Mouse (Mus musculus) layer of hippocampus, adult 9-11 months (tissue): Measurements from ENCODE around the gene Cers6.

Experiments used
- DNase-seq: peaks from one replicate; pipeline ENCODE4 v3.0.0; 2022

Cers6 gene

DNA sequence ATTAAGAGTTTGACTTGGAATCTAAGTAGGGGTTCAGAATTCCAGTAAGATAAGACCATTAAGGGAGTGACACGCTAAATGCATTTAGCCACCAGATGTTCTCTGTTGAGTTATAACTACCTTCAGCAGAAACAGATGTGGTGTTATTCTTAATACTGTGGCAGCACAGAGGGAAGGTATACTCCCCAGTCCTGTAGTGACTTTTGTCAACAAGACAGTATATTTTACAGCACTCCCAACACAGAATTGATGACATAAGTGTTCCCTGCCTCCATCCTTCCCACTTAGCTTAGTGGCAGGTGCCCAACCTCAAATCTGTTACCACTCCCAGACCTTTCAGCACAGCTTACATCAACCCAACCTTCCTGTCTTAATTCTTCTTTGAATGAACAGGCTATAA is 219.5 kb downstream of the Cers6 start:
- no peak for DNase-seq

DNA sequence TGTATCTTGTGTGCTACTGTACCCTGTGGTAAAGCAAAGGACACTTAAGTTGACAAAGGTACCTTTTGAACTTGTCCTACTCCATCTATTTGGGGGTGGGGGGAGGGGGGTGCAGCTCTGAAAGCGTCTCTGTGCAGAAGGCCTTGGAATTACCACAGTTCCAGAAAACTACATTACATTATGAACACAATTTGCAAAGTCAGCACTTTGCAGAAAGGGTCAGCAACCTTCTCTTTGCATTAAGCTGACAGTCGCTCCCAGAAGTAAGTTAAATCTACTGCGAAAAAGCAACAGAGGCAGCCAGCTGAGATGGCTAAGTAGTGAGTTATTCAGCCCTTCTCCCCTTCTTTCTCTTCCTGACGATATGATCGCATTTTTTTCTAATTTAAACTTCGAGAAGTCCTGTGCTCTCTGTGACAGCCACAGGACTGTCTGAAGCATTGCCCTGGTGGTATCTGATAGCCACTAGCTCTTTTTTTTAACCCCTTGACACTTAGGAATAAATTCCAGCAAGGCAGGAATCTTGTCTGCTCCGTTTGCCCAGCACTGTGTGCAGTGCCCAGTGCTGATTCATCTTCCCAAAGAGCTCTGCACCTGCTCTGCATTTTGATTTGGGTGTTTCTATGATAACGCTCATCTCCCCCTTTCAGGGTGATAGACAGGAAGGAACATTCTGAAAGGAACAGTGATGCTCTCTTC is 221.4 kb downstream of the Cers6 start:
- no peak for DNase-seq

DNA sequence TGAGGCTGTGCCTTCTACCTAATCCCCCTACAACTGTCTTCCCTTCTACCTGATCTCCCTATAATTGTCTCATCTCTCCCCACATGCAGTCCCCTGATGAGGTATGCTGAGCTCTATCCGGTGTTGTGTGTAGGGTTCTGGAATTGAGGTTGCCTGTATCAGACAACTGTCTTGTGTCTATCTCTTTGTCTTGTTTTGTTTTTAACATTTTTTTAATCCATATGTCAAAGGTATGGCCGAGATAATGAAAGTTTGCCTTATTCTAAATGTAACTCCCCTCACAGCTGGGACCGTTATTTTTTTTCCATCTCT is 221.9 kb downstream of the Cers6 start:
- no peak for DNase-seq

DNA sequence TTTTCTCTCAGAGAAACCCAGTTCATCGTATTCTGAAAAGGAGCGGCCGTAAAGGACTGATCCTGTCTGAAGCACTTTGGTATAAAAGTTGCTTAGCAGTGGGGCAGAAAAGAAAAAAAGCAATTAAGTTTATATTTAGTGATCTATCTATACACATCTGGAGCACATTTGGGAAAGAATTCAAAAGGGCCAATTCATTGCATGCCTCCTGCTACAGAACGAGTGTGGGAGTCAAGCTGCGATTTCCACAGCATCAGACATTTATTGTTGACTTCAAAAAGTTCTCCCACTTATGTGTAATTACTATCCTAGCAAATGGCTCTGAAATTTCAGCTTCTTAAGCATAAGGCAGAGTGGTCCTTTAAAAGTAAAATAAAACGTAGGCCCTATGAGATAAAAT is 223.2 kb downstream of the Cers6 start:
- DNase-seq = peak; percentile 31

DNA sequence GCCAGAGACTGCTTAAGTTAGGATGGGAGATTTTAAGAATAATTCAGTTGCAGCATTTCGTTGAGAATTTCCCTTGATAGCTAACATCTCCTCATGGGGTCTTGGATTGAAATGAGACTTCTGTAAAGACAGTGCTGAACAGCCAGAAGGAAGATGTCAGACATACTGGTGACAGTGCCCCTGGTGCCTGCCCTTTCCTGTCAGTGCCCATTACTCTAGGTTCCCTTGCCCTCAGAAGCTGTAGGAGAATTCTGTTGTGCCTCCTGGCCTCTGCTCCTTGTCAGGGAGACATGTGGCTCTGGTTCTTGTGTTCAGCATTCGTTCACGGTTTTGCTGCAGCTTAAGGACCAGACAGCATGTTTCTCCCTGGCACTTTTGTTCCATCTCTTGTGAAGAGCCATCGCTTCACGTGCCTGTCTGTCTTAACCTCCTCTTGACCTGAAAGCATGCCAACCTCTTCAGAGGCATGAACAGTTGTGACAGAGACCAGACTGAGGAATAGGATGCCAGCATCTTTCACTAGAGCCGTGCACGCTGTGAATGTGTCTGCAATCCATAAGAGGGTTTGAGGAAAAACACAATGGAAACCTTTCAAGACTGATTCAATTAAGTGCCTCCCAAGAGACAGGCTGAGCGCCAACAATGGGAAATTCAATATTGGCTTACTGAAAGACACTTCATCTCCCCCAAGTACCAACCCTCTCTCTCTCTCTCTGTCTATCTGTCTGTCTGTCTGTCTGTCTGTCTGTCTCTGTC is 225.4 kb downstream of the Cers6 start:
- no peak for DNase-seq

DNA sequence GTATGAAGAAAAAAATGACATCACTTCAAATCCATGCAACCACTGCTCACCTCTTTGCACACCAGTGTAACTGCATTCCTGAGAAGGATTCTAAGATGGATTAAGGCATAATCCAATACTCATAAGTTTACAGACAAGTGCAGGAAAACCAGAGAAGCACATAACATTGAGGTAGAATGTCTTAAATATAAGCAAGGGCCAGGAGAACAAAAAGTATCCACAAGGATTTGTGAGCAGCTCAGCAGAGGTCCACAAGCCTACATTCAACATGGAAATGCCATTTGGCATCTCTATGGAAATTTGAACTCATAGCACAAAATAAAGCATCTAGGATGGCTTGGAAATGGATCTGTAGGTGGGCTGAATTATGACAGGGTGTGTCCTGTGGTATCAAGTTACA is 234.6 kb downstream of the Cers6 start:
- no peak for DNase-seq

DNA sequence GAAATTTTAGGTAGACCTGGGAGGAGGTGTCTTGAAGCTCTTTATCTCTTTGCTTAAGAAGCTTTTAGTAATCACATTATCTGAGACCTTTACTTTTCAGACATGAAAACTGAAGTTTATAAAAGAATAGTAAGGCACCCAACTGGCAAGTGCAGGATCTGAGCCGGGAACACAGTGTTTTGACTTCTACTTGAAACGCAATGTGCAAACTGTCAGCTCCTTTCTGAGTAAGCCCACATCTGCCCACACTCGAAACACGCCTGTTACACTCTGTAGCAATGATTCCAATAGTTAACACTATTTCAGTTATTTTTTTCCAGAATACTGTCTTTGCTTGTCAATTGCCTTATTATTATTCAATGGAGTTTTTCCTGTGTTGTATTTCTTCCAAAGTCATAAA is 235.6 kb downstream of the Cers6 start:
- DNase-seq = peak; percentile 74

DNA sequence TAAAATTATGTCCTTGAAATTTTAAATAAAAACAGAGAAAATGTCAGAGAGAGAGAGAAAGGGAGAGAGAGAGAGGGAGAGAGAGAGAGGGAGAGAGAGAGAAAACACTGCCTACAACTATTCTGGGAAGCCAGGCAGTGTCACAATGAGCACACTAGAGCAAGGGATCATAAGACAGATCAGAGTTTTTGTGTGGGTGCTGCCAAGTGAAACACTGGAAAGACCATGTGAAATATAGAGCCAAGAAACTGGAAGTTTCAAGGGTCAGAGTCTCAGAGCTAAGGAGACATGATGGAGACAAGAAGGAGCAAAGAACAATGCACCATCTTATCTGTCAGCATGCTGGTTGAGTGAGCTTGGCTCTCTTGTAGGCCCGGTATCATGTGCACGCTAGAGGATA is 236.3 kb downstream of the Cers6 start:
- DNase-seq = no peak

DNA sequence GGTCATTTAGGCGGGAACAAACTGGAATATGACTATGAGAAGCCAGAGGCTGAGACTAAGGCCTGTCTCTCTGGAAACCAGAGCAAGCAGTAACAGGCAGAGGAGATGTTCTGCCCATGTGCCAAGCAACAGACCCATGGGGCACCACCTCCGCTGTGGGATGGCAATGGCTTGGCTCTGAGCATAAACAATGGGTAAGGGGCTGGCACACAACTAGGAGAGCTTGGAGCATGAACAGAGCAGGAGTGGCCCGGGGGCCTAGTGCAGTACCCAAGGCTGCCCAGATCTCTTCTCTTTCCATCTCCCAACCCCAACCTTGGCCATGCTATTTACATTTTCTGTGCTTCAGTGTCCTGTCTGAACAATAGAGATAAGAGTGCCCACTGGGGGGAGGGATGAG is 237.5 kb downstream of the Cers6 start:
- no peak for DNase-seq

DNA sequence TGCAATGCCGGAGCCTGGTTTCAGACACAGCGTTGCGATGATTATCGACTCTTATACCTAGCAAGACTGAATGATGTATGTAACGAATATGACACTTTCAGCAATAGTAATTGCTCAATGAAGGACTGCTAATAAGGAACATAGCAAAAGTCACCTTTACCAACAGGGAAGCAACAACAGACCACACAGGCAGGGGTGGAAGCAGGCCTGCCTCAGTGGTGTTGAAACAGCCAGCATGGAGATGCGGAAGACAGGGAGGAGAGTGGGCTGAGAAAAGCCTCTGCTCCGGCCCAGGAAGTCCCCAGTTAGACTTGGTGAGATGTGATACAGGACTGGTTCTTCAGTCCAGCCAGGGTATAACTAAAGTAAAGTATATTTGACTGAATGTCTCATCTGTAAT is 237.9 kb downstream of the Cers6 start:
- no peak for DNase-seq

DNA sequence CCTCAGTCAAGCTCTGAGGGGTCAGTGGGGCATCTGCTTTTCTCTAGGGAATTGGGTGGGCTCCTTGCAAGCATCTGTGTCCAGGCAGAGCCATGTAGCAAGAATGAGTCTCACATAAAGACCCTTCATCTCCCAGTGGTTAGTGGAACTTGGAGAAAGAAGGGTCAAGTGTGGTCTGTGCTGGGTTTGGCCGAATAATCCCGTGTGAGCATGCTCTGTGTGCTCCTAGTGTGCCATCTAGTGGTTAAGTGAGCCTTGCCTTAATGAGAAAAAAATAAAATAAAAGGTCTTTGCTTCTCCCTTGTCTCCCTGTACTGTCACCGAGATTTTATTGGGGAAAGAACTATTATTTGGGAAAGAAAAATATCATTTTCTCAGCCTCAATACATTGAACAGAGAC is 239.5 kb downstream of the Cers6 start:
- no peak for DNase-seq

DNA sequence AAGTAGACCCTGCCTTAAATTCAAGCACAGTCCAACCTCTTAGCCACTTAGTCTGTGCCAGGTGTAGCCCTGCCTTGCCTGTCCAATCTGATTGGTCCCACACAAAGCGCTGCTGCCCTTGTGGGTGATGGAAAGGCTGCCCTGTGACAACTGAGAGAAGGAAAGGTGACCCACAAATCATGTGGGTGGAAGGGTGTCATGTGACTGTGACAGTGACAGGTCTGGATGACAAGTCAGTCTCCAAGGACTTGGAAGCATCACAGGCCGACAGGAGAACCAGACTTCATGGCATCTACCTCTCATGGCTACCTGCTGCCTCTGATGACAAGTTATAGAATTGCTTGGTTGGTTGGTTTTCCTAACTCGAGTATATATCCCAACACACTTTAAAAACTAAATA is 242.3 kb downstream of the Cers6 start:
- no peak for DNase-seq

DNA sequence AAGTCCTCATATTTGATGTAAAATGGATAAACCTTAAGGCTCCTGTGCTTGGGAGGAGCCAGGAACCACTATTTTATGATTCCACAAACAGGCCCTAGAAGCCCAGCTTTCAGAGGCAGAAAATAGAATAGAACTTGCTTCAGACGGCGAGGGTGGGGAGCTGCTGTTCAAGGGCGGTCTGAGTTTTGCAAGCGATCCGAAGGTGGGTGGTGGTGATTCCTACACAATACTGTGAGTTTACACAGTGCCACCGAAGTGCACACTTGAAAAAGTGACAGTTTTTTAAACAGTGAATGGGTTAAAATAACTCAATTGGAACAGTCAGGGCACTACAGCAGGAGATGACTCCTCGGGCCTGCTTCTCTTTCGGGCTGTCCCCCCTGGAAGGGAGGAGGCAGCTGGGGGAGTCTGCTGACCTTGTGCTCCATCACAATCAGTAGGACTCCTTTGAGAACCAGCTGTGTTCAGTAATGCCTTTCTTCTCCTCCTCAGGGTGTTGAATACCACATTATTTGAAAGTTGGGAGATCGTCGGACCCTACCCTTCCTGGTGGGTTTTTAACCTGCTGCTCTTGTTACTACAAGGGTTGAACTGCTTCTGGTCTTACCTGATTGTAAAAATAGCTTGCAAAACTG is 243.4 kb downstream of the Cers6 start:
- peak; percentile 27 for DNase-seq

DNA sequence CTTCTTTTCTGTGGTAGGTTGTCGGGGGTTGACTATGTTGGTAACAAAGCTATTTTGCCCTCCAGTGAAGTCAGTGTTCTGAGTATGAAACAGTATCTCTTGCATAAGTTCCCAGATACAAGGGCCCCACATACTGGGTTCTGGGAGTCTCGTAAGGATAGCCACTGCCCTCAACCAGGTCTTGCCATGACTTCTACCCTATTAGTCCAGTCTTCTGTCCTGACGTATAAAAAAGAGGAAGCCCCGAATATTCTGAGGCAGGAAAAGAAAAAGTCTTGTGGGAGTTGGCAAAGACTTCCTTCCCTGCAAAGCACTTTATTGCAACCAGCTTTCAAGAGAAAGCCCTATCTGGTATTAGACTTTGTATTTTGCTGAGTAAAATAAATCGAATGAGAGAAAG is 248.0 kb downstream of the Cers6 start:
- no peak for DNase-seq

DNA sequence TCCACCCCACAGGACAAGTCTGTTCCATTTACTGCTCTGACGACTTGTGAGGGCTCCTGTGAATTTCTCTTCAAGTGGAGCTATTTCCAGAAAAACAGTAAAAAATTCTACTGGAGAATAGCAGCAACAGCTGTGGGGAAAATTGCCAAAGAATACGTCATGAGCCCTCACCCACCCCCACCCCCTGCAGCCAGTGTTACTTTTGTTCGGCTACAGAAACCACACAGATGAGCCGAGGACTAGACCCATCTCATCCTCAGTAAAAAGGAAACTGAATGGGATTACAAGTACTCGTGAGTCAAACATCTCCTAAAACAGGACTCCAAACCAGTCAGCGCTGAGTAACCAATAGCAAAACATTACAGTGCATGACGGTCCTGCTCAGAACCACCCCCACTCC is 248.5 kb downstream of the Cers6 start:
- DNase-seq = no peak

DNA sequence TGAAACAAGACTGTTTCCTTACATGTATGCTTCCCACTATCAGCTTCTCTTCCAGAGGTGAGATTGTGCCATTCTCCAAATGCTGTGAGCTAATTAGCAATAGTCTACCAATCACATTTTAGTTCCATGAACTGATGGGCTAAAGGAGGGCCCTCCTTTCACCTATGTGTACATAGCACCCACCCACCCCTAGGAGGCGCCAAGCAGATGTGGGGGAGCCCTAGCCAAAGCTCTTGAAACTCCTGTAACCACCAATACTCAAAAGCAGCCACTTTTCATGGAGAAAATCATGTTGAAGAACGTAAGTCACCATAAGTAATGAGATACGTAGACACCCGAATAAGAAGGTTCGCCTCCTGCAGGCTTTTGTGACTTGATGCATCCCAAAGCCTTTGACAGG is 251.4 kb downstream of the Cers6 start:
- no peak for DNase-seq

DNA sequence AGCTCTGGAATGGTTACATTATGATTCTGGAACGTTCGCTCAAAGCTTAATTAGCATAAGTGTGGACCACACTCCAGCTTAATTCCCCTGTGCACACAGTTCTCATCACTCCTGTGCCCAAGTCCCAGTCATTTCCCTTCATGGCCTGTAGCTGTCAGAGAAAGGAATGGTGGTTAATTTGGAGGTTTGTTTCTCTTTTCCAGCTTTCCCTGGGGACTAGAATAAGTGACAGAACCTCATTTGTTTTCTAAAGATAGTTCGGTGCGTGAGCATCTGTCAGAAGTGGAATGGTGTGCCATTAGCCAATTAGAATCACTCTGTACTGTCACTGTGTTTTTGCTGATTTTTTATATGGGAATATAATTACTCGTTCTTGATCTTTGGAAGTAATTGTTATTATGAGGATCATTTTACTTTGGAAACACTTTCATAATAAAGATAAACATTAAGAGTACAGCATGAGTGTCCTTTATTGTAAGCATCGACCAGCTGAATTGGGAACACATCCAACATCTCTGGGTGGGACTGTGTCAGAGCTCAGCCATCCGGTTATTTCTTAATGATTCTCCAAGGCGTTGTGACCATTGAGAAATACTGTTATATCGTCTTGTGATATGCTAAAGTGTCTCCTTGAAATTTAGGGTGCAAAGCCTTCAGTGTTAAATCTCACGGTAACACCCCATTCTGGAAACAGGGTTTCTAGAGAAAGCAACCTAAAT is 252.7 kb downstream of the Cers6 start:
- DNase-seq = no peak

DNA sequence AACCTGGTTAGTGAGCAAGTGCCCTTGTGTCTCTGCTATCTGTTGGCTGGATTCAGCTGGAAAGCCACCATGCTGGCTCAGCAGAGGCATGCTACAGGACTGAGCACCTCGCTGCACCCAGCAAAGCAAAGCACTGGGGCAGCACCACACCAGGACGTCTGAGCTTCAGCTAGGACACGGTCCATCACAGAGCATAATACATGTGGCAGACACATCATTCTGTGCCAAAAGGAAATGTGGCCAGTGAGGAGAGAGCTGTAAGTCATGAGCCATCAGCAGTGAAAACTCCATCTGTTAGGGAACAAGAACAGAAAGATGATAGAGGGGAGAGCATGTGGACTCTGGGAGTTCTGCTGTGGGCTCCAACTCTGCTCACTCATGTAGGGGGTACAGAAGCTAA is 254.7 kb downstream of the Cers6 start:
- no peak for DNase-seq

DNA sequence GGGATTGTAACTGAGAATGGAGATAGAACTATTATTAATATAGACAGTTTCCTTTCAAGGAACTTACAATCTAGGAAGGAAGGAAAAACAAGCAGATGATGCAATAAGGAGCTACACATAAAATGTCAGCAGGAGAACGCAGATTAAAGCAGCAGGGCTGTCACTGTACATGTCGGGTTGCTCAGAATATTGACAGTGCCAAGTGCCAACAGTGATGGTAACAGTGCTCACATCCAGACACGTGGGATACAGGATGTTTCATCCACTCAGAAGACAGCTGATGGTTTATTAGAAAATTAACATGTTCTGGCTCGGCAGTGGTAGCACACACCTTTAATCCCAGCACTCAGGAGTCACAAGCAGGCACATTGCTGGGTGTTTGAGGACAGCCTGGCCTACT is 255.5 kb downstream of the Cers6 start:
- DNase-seq = peak; percentile 62

DNA sequence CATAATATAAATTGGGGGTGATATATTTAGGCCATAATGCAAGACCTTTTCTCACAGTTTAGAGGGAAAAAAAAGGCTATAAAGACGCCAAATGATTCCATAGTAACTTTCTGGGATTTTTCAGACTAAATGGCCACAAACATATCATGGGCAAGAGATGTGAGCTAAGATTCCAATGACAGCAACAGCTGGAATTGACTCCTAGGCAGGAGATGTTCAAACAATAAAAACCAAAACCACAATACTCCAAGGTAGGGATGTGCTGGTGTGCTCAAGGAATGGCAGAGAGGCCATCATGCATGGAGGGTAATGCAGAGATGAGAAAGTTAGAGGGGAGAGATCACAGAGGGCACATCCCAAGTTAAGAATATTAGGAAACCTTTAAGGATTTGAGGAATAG is 257.8 kb downstream of the Cers6 start:
- DNase-seq = no peak

DNA sequence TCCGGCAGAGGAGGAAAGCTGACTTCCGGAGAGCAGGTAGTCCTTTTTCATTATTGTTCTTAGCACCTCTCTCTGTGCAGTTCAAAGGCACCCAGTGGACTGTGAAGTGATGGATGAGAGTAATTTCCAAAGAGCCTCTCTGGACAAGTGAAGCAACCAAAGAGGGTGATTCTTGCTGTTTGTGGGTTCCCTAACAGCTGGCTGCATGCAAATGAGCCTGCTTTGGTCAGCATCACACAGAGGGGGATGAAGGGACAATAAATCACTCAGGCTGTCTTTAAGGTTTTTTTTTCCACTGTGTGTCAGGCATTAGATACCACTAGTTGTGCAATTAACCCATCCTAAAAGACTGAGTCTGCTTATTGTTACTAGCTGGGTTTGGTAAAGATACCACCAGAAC is 258.5 kb downstream of the Cers6 start:
- no peak for DNase-seq

DNA sequence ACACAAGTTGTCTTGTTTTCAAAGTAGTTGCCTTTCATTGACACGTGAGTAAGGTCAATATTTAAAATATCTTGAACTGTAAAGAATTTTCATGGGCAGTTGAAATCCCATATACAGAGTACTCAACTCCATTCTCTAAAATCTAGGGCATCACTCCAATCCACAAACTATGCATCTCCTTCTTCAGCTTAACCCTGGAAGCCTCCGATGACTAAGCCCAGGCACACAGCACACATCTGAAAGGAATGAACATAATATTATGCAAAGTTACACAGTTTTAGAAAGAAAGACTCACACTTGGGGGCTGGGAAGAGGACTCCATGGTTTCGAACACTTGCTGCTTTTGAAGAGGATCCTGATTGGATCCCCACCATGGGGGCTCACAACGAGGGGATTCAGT is 260.4 kb downstream of the Cers6 start:
- no peak for DNase-seq

DNA sequence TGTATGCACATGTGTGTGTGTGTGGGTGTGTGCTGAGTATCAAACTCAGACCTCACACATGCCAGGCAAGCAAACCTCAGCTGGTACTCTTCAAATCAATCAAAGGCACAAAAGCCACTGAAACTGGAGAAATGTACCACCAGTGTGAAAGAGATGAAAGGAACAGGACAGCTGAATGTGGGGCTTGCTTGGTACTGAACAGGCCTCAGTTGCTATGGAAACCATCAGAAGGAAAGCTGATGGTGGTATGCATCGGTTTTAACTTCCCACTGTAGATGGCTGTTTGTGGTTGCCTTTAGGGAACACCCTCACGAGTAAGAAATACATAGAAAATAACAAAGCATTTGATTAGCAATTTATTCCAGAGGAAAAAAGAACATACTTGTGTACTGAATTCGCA is 264.2 kb downstream of the Cers6 start:
- no peak for DNase-seq

DNA sequence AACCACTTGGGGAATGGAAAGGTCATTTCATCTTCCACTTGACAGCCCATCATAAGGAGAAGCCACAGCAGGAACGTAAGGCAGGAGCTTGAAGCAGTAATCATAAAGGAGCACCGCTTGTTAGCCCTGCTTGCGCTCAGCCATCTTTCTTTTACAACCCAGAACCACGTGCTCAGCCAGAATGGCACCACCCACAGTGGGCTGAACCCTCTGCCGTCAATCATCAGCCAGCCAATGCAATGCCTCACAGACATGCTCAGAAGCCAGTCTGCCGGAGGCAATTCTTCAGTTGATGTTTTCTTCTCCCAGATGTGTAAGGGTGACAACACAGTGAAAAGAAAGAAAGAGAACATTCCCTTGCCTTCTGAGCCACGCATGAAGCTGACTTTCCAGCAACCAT is 267.1 kb downstream of the Cers6 start:
- DNase-seq = no peak
